Mouse (Mus musculus): ENCODE results near the gene Mgat5b. TPM values are rescaled to one million over a fixed set of nuclear protein-coding genes. Genes with fewer than 3 reads are reported as not detected.

Gene Mgat5b
- polyA plus RNA-seq (2015; fragmentation: Nextera tagmentation; extraction: Ambion mirVana) = 0.24 TPM in 1 of 2 replicates, not detected in the other

DNA sequence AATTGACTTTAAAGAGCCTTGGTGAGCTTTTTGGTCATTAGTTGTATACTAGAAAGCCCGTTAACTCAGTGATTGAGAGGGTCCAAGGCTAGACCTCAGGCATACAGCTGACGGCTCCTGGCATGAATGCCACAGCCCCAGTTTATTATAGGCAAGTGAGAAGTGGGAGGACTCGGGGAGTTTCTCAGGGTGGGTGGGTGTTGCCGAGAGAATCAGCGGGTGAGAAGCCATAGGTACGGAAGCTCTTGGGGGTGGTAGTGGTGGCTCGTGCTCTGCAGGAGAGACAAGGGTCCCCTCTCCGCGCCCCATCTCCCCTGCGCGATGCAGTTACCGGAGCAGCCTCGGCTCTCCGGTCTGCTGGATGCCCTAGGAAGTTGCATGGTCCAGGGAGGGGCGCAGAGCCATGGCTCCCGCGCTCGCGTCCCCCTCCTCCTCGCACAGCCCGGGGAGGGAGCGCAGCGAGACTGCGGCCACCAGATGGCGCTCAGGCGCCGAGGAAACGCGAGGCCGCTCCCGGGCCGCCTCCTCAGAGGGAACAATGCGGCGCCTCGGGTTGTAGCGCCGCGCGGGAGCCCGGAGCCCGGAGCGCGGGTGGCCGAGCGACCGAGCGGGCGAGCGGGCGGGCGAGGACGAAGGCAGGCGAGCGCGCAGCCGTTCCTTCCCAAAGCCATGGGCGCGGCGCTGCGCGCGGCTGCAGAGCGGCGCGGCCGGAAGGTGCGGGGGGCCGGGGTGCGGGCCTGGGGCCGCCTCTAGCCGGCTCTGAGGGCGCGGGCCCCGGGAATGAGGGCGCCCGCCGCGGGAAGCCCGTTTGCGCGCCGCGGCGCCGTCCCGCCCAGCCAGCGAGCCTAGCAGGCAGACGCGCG lies at the start of gene Mgat5b:
Gene Mgat5b, plus strand, starts transcription at position 541 of the 863 bp plus-strand sequence.
- under 1% methylated on average over 66 of the region's 90 CpGs for WGBS
- peak; percentile 88 for TF ChIP-seq CTCF (IDR thresholded peaks at IDR 0.05; ENCODE audit: low read depth)
- Histone ChIP-seq H3K36me3 (ENCODE audit: insufficient read depth, low read length) (no peaks in the 10 kb centered on the region), H3K4me1 (replicated peaks; ENCODE audit: insufficient read depth, low read length) (peaks cover 10% of the 10 kb centered on the region), H3K9ac (ENCODE audit: low read depth, low read length) (peak within 1 kb of the TSS; percentile 35; the same call in 1 of the 2 replicates), H3K4me3 (replicated peaks; ENCODE audit: low read depth, low read length) (peak within 1 kb of the TSS; percentile 50), H3K9me3 (replicated peaks; ENCODE audit: low read length) (no peaks in the 10 kb centered on the region), H3K27ac (no peak within 1 kb of the TSS), H3K27me3 (ENCODE audit: insufficient read depth, low read length) (peaks cover 53% of the 10 kb centered on the region), H3K4me2 (ENCODE audit: low read length) (peak within 1 kb of the TSS; percentile 91)
- ATAC-seq (replicated peaks; ENCODE audit: low FRiP score, low read depth) (peak; percentile 78), DNase-seq (ENCODE audit: low spot score) (peak; percentile 82)

DNA sequence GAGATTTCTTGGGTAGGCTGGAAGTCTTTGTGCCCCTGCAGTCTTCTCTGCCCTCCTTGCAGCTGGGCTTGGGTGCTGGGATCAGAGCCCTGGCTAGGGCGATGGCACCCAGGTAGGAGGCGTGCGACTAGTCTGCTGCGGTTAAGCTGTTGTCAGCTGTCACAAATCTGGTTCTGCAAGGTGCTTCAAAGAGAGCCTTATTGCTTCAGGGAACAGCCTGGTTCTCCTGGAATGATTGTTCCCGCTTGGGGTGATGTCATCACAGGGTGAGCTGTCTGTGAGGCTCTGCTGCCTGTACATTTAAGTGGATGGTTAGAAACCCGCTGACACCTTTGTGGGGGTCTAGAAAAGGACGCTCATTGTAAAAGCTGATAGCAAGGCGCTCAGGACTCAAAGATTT lies 49.4 kb upstream of the Mgat5b start:
- TF ChIP-seq CTCF (IDR thresholded peaks at IDR 0.05; ENCODE audit: low read depth) = no peak
- Histone ChIP-seq H3K9me3 (replicated peaks; ENCODE audit: low read length) (no peaks in the 10 kb centered on the region), H3K4me2 (ENCODE audit: low read length) (no peak overlapping the region), H3K36me3 (ENCODE audit: insufficient read depth, low read length) (peaks cover 25% of the 10 kb centered on the region), H3K27ac (no peak overlapping the region), H3K9ac (ENCODE audit: low read depth, low read length) (no peak overlapping the region), H3K4me3 (replicated peaks; ENCODE audit: low read depth, low read length) (no peak overlapping the region), H3K27me3 (ENCODE audit: insufficient read depth, low read length) (no peaks in the 10 kb centered on the region), H3K4me1 (replicated peaks; ENCODE audit: insufficient read depth, low read length) (no peaks in the 10 kb centered on the region)
- DNase-seq (ENCODE audit: low spot score) = no peak
- 84% methylated on average over 8 of the region's 8 CpGs for WGBS
- ATAC-seq (replicated peaks; ENCODE audit: low FRiP score, low read depth) = no peak

DNA sequence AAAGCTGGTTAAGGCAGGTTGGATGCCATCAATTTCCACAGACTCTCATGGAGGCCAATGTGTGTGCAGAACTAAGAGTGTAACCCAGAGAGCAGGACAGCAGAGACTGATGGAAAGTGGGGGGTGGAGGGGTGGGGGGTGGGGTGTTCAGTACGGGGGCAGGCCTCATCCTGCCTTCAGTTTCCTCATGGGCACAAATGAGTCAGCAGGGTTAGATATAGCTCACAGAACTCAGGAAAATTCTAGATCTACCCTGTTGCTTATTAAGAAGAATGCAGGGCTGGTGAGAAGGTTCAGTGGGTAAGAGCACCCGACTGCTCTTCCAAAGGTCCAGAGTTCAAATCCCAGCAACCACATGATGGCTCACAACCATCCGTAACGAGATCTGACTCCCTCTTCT lies 49.0 kb upstream of the Mgat5b start:
- no peaks in the 10 kb centered on the region for H3K27me3 ChIP-seq (ENCODE audit: insufficient read depth, low read length)
- no peaks in the 10 kb centered on the region for H3K4me1 ChIP-seq (replicated peaks; ENCODE audit: insufficient read depth, low read length)
- ATAC-seq (replicated peaks; ENCODE audit: low FRiP score, low read depth) = no peak; the same call in 1 of the 2 replicates
- no peak overlapping the region for H3K4me2 ChIP-seq (ENCODE audit: low read length)
- no peak overlapping the region for H3K27ac ChIP-seq
- H3K9me3 ChIP-seq (replicated peaks; ENCODE audit: low read length) = no peaks in the 10 kb centered on the region
- no peak for TF ChIP-seq CTCF (IDR thresholded peaks at IDR 0.05; ENCODE audit: low read depth)
- peaks cover 26% of the 10 kb centered on the region for H3K36me3 ChIP-seq (ENCODE audit: insufficient read depth, low read length)
- H3K9ac ChIP-seq (ENCODE audit: low read depth, low read length) = no peak overlapping the region
- H3K4me3 ChIP-seq (replicated peaks; ENCODE audit: low read depth, low read length) = no peak overlapping the region
- no peak for DNase-seq (ENCODE audit: low spot score)
- WGBS = 74% methylated on average over 4 of the region's 4 CpGs

DNA sequence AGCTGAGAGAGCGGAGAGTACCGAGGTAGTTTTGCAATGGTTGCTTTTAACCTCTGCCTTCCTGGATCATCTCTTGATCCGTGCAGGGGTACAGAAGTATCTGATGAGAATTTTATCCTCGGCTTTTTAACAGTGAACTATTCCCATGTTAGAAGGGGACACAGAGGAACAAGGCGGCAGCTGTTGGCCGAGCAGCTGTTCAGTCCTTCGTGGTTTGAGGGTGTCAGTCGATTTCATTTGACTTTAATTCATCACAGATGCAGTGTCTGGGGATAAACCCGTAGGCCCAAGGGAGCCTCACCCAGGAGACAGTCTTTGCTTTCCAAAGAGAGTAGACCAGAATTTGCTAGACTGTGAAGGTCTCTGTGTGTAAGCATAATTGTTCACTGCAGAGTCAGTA lies 47.1 kb upstream of the Mgat5b start:
- ATAC-seq (replicated peaks; ENCODE audit: low FRiP score, low read depth) (no peak), DNase-seq (ENCODE audit: low spot score) (no peak)
- Histone ChIP-seq H3K36me3 (ENCODE audit: insufficient read depth, low read length) (peaks cover 24% of the 10 kb centered on the region), H3K4me1 (replicated peaks; ENCODE audit: insufficient read depth, low read length) (no peaks in the 10 kb centered on the region), H3K9me3 (replicated peaks; ENCODE audit: low read length) (no peaks in the 10 kb centered on the region), H3K9ac (ENCODE audit: low read depth, low read length) (no peak overlapping the region), H3K27me3 (ENCODE audit: insufficient read depth, low read length) (no peaks in the 10 kb centered on the region), H3K27ac (no peak overlapping the region), H3K4me3 (replicated peaks; ENCODE audit: low read depth, low read length) (no peak overlapping the region), H3K4me2 (ENCODE audit: low read length) (no peak overlapping the region)
- TF ChIP-seq CTCF (IDR thresholded peaks at IDR 0.05; ENCODE audit: low read depth) = no peak
- WGBS = 88% methylated on average over 9 of the region's 9 CpGs

DNA sequence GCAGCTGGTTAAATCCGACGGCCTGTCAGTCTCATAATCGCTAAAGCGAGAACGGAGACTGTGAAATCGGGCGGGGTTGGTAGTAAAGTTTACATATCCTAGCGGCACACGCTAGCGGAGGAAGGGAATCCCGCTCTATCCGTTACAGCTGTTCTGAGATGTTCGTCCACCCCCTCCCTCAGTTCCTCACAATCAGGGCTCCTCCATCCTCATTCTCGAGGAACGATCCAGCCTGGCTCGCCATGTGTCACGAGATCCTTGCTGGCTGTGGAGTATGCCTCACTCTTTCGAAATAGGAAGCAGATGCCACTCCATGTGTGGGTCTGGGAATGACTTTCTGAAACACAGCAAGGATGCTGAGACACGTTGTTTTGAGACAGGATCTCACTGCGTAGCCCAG lies 44.7 kb upstream of the Mgat5b start:
- no peaks in the 10 kb centered on the region for H3K9me3 ChIP-seq (replicated peaks; ENCODE audit: low read length)
- H3K27ac ChIP-seq = no peak overlapping the region
- ATAC-seq (replicated peaks; ENCODE audit: low FRiP score, low read depth) (no peak), DNase-seq (ENCODE audit: low spot score) (no peak)
- 83% methylated on average over 20 of the region's 20 CpGs for WGBS
- peaks cover 23% of the 10 kb centered on the region for H3K36me3 ChIP-seq (ENCODE audit: insufficient read depth, low read length)
- H3K27me3 ChIP-seq (ENCODE audit: insufficient read depth, low read length) = no peaks in the 10 kb centered on the region
- TF ChIP-seq CTCF (IDR thresholded peaks at IDR 0.05; ENCODE audit: low read depth) = no peak
- H3K4me3 ChIP-seq (replicated peaks; ENCODE audit: low read depth, low read length) = no peak overlapping the region
- no peak overlapping the region for H3K9ac ChIP-seq (ENCODE audit: low read depth, low read length)
- no peaks in the 10 kb centered on the region for H3K4me1 ChIP-seq (replicated peaks; ENCODE audit: insufficient read depth, low read length)
- no peak overlapping the region for H3K4me2 ChIP-seq (ENCODE audit: low read length)

DNA sequence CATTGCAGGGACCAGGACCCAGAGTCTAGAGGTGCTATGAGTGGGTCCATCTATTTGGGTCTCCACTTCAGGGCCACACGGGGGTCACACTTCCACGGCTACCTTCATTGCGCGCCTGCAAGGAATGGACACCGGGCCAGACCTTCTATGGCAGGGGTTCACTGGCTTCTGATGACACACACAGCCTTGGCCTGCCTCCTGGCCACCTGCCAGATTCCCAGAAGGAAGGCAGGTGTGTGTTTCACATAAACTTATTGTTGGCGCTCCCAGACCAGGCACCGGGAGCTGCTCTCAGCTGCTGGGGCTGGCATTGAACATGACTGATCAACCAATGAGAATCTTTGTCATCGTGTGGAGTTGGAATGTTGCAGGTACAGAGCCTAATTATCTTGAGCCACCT lies 40.2 kb upstream of the Mgat5b start:
- ATAC-seq (replicated peaks; ENCODE audit: low FRiP score, low read depth) (no peak), DNase-seq (ENCODE audit: low spot score) (no peak)
- no peak overlapping the region for H3K4me3 ChIP-seq (replicated peaks; ENCODE audit: low read depth, low read length)
- no peak overlapping the region for H3K27ac ChIP-seq
- H3K4me2 ChIP-seq (ENCODE audit: low read length) = no peak overlapping the region
- no peak for TF ChIP-seq CTCF (IDR thresholded peaks at IDR 0.05; ENCODE audit: low read depth)
- H3K4me1 ChIP-seq (replicated peaks; ENCODE audit: insufficient read depth, low read length) = no peaks in the 10 kb centered on the region
- peaks cover 14% of the 10 kb centered on the region; the same call in 1 of the 2 replicates for H3K36me3 ChIP-seq (ENCODE audit: insufficient read depth, low read length)
- 84% methylated on average over 8 of the region's 8 CpGs for WGBS
- H3K27me3 ChIP-seq (ENCODE audit: insufficient read depth, low read length) = no peaks in the 10 kb centered on the region
- H3K9me3 ChIP-seq (replicated peaks; ENCODE audit: low read length) = no peaks in the 10 kb centered on the region
- no peak overlapping the region for H3K9ac ChIP-seq (ENCODE audit: low read depth, low read length)
